Mouse (Mus musculus) adrenal gland, adult 8-10 months (tissue): ENCODE measurements around the gene Krtcap3. TPM values are rescaled to one million over a fixed set of nuclear protein-coding genes. Genes with fewer than 3 reads are reported as not detected.
"Not testable (repeated sequence)": the region's sequence is repeated elsewhere in the genome, so short reads cannot be mapped to it uniquely, and the experiment has no call there.

ENCODE experiments used
- DNase-seq: peaks from one replicate; pipeline ENCODE4 v3.0.0; 2022
- total RNA-seq, 4 experiments: library from RNA; stranded (reverse); gene quantifications; 2 replicates each; pipeline ENCODE4 v1.2.4; 2022

Gene Krtcap3
- 1 to 10 TPM; 3.8 to 9.2 (median 4.6) TPM for total RNA-seq

- DNase-seq, result no peak
Observed at GRCm38 (mm10) chr5:31251541-31252101, at the start of gene Krtcap3. Krtcap3 (plus strand) TSS chr5:31251691.

- peak; percentile 99 for DNase-seq
Observed at GRCm38 (mm10) chr5:31201742-31202590, 49.5 kb upstream of the Krtcap3 start, which contains the start of gene Zfp513. Zfp513 (minus strand) TSS chr5:31202303.

- no peak for DNase-seq
Observed at GRCm38 (mm10) chr5:31202933-31203332, 48.6 kb upstream of the Krtcap3 start.

- DNase-seq, result no peak
Observed at GRCm38 (mm10) chr5:31203866-31204265, 47.6 kb upstream of the Krtcap3 start.

- no peak for DNase-seq
Observed at GRCm38 (mm10) chr5:31204421-31204820, 47.1 kb upstream of the Krtcap3 start.

GRCm38 (mm10) chr5:31216554-31216953 lies 34.9 kb upstream of the Krtcap3 start:
- DNase-seq, result not testable (repeated sequence)

GRCm38 (mm10) chr5:31218294-31218693 lies 33.2 kb upstream of the Krtcap3 start:
- DNase-seq, result no peak

- DNase-seq, result no peak
Observed at GRCm38 (mm10) chr5:31219070-31219469, 32.4 kb upstream of the Krtcap3 start.

- DNase-seq, result no peak
Observed at GRCm38 (mm10) chr5:31219474-31219873, 32.0 kb upstream of the Krtcap3 start.

GRCm38 (mm10) chr5:31219911-31220447 lies 31.5 kb upstream of the Krtcap3 start:
- DNase-seq, result no peak

- DNase-seq, result peak; percentile 95
Observed at GRCm38 (mm10) chr5:31220448-31221303, 30.8 kb upstream of the Krtcap3 start, which contains the start of gene Ppm1g. Ppm1g (minus strand) TSS chr5:31220687.

GRCm38 (mm10) chr5:31221304-31221945 lies 30.1 kb upstream of the Krtcap3 start:
- DNase-seq, result no peak

GRCm38 (mm10) chr5:31222696-31223095 lies 28.8 kb upstream of the Krtcap3 start:
- DNase-seq, result no peak

GRCm38 (mm10) chr5:31226641-31227040 lies 24.9 kb upstream of the Krtcap3 start:
- no peak for DNase-seq

- DNase-seq, result peak; percentile 93
Observed at GRCm38 (mm10) chr5:31240637-31241521, 10.6 kb upstream of the Krtcap3 start, which contains the start of the genes Nrbp1 and Gm9970. Nrbp1 (plus strand) TSS chr5:31240864. Gm9970 (minus strand) TSS chr5:31241232.

- no peak for DNase-seq
Observed at GRCm38 (mm10) chr5:31241522-31242034, 9.9 kb upstream of the Krtcap3 start.

GRCm38 (mm10) chr5:31242191-31242590 lies 9.3 kb upstream of the Krtcap3 start:
- DNase-seq, result no peak

GRCm38 (mm10) chr5:31250716-31251115 lies 775 bp upstream of the Krtcap3 start:
- DNase-seq, result no peak

GRCm38 (mm10) chr5:31252151-31252550 lies 660 bp downstream of the Krtcap3 start:
- DNase-seq, result no peak

- no peak for DNase-seq
Observed at GRCm38 (mm10) chr5:31252795-31253545, 1.5 kb downstream of the Krtcap3 start.
